Mouse (Mus musculus): ENCODE results near the gene Myh9.

GRCm38 (mm10) chr15:77835930-77836653, 5.9 kb downstream of the Myh9 start:
- TF ChIP-seq POLR2A (IDR thresholded peaks at IDR 0.05; ENCODE audit: low read depth, low read length) = no peak
- TF ChIP-seq CTCF (conservative IDR thresholded peaks at IDR 0.05; ENCODE audit: insufficient read depth, insufficient read length, low read depth, low read length) = no peak
